Mouse (Mus musculus) monocyte, adult 5-6 weeks (primary cell): ENCODE results near the gene Cntnap5c. TPM values are rescaled to one million over a fixed set of nuclear protein-coding genes. Genes with fewer than 3 reads are reported as not detected.

ENCODE experiments used
- ATAC-seq: fragments of 153-309, 156-312 bp; replicated peaks from 2 replicates; pipeline ENCODE4 v1.8.0; 2017; ENCODE audit warnings: mild to moderate bottlenecking; ENCODE audit not compliant: low TSS enrichment, insufficient number of reproducible peaks, severe bottlenecking, poor library complexity, low FRiP score
- total RNA-seq: library from RNA; stranded (forward); fragments of 200-1000, 200-491, 200-594 nt; gene quantifications from 3 replicates; pipeline ENCODE4 v1.2.3, GENCODE M21; 2017

Gene Cntnap5c
- total RNA-seq, 1 experiment from 2014 or later = not detected

GRCm38 (mm10) chr17:58437443-58437842, 668.1 kb downstream of the Cntnap5c start:
- ATAC-seq = no peak

Other genes with a start within 250 kb of the Cntnap5c start
- gene Vmn2r120, start 224.1 kb upstream of the Cntnap5c start, total RNA-seq = 0.10 TPM in 1 of 3 replicates, not detected in the others
- gene Gm21834, start 27.4 kb upstream of the Cntnap5c start, total RNA-seq = not detected in 3 replicates